Mouse (Mus musculus) hindbrain, embryonic 15.5 days (tissue): ENCODE data around the gene Nfib. TPM values are rescaled to one million over a fixed set of nuclear protein-coding genes. Genes with fewer than 3 reads are reported as not detected.

Source experiments
- ATAC-seq: fragments of 200-750 bp; cut with Nextera tagmentation; 2 replicates; pipeline ENCODE4 v1.8.0; 2017; ENCODE audit warnings: low read depth, moderate number of reproducible peaks, moderate TSS enrichment; ENCODE audit not compliant: low FRiP score
- H3K27ac ChIP-seq: fragments of 300-500 bp; sonication (generic); replicated peaks from 2 replicates; pipeline ENCODE4 v1.5.1; 2015; ENCODE audit warnings: mild to moderate bottlenecking, inconsistent platforms
- H3K27me3 ChIP-seq: fragments of 300-500 bp; sonication (generic); 2 replicates; pipeline ENCODE4 v1.6.1; 2015; ENCODE audit warnings: control low read depth, inconsistent platforms
- H3K36me3 ChIP-seq: fragments of 300-500 bp; sonication (generic); 2 replicates; pipeline ENCODE4 v1.6.1; 2015; ENCODE audit warnings: control low read depth, inconsistent platforms
- H3K4me1 ChIP-seq: fragments of 300-500 bp; sonication (generic); replicated peaks from 2 replicates; pipeline ENCODE4 v1.6.1; 2015; ENCODE audit warnings: control low read depth, inconsistent platforms
- H3K4me2 ChIP-seq: fragments of 300-500 bp; sonication (generic); 2 replicates; pipeline ENCODE4 v1.6.1; 2015; ENCODE audit warnings: moderate library complexity, mild to moderate bottlenecking, inconsistent platforms
- H3K4me3 ChIP-seq: fragments of 300-500 bp; sonication (generic); 2 replicates; pipeline ENCODE4 v1.5.1; 2015; ENCODE audit warnings: mild to moderate bottlenecking, inconsistent platforms
- H3K9ac ChIP-seq: fragments of 300-500 bp; sonication (generic); 2 replicates; pipeline ENCODE4 v1.6.1; 2015; ENCODE audit warnings: inconsistent platforms
- H3K9me3 ChIP-seq: fragments of 300-500 bp; sonication (generic); 2 replicates; pipeline ENCODE4 v1.6.1; 2016; ENCODE audit warnings: control low read depth, inconsistent platforms
- WGBS: fragments of 180-500 bp; shearing (Covaris S2); methylation state at CpG from one replicate; pipeline ENCODE4 v1.1.7; 2015; 5-methylcytosine and 5-hydroxymethylcytosine counted together
- polyA plus RNA-seq: library from polyadenylated mRNA; unstranded; fragments of >200 nt; fragmentation: Nextera tagmentation; extraction: Ambion mirVana; gene quantifications from 2 replicates; pipeline ENCODE4 v1.2.1, GENCODE M21; 2015

Gene Nfib
- polyA plus RNA-seq, 1 experiment from 2014 or later: 72.5 TPM

- H3K9ac ChIP-seq: peak overlapping the region; percentile 47
- H3K9me3 ChIP-seq: no peaks in the 10 kb centered on the region
- H3K4me2 ChIP-seq: peak overlapping the region; percentile 100
- H3K4me1 ChIP-seq: peaks cover 26% of the 10 kb centered on the region
- peak overlapping the region; percentile 83 for H3K27ac ChIP-seq
- WGBS: 68% methylated on average over 8 of the region's 8 CpGs
- H3K36me3 ChIP-seq: no peaks in the 10 kb centered on the region
- ATAC-seq: no peak
- no peaks in the 10 kb centered on the region for H3K27me3 ChIP-seq
- peak overlapping the region; percentile 58 for H3K4me3 ChIP-seq
Measured at GRCm38 (mm10) chr4:82497141-82497566, 208.4 kb downstream of the Nfib start.

DNA sequence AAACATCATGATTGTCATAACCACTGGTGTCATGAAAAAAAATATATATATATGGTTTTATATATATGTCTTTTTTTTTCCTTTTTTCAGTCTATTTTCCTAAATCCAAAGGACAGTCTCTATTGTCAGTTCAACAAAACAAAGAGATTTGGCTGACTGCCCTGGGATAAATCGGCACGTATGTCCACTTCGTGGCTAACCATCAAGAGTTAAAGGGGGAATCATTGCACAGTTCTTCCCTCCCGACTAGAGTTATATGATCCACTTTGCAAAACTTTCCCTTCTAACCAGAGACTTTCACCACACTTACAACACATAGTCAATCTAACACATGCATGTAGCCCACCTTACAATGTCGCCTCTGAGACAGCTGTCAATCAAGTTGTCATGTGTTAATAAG, 209.2 kb downstream of the Nfib start:
- H3K4me2 ChIP-seq: peak overlapping the region; percentile 100
- peaks cover 32% of the 10 kb centered on the region for H3K4me1 ChIP-seq
- no peaks in the 10 kb centered on the region for H3K36me3 ChIP-seq
- H3K27ac ChIP-seq: peak overlapping the region; percentile 83
- 54% methylated on average over 5 of the region's 5 CpGs for WGBS
- no peaks in the 10 kb centered on the region for H3K9me3 ChIP-seq
- peak overlapping the region; percentile 58 for H3K4me3 ChIP-seq
- no peak for ATAC-seq
- H3K9ac ChIP-seq: peak overlapping the region; percentile 47; the same call in 1 of the 2 replicates
- H3K27me3 ChIP-seq: no peaks in the 10 kb centered on the region

GRCm38 (mm10) chr4:82495605-82496004, 209.9 kb downstream of the Nfib start:
- WGBS: 52% methylated on average over 6 of the region's 6 CpGs
- no peaks in the 10 kb centered on the region for H3K9me3 ChIP-seq
- H3K4me2 ChIP-seq: peak overlapping the region; percentile 100
- peaks cover 31% of the 10 kb centered on the region for H3K4me1 ChIP-seq
- peak overlapping the region; percentile 83 for H3K27ac ChIP-seq
- ATAC-seq: peak; percentile 39; the same call in 1 of the 2 replicates
- H3K9ac ChIP-seq: peak overlapping the region; percentile 35; the same call in 1 of the 2 replicates
- peak overlapping the region; percentile 58 for H3K4me3 ChIP-seq
- H3K27me3 ChIP-seq: no peaks in the 10 kb centered on the region
- no peaks in the 10 kb centered on the region for H3K36me3 ChIP-seq

- H3K4me3 ChIP-seq: peak overlapping the region; percentile 58; the same call in 1 of the 2 replicates
- WGBS: 53% methylated on average over 10 of the region's 10 CpGs
Measured at GRCm38 (mm10) chr4:82494829-82495228, 210.7 kb downstream of the Nfib start.

DNA sequence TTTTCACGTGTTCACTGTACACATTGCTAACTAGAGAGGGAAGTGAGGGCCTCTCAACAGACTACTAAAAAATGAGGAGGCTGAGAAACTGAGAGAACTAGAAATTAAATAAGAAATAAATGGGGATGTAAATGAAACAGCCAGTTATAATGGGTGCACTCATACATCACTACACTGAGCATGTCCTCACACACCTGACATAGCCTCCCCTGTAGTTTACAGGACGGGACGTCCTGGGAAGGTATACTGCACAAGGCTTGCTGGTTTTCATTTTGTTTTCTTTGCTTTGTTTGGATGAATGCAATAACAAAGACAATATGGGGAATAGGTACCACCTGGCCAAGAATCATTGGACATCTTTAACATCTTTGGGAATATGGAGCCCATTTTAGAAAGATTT, 211.1 kb downstream of the Nfib start:
- WGBS: 47% methylated on average over 3 of the region's 3 CpGs
- peak overlapping the region; percentile 83 for H3K27ac ChIP-seq
- peak overlapping the region; percentile 14; the same call in 1 of the 2 replicates for H3K4me3 ChIP-seq
- peak overlapping the region; percentile 10; the same call in 1 of the 2 replicates for H3K9ac ChIP-seq
- no peak for ATAC-seq
- no peaks in the 10 kb centered on the region for H3K9me3 ChIP-seq
- peak overlapping the region; percentile 100 for H3K4me2 ChIP-seq
- H3K27me3 ChIP-seq: no peaks in the 10 kb centered on the region
- H3K36me3 ChIP-seq: no peaks in the 10 kb centered on the region
- peaks cover 31% of the 10 kb centered on the region for H3K4me1 ChIP-seq

More at GRCm38 (mm10) chr4:82494829-82495228, 210.7 kb downstream of the Nfib start:
- Histone ChIP-seq H3K27me3 (no peaks in the 10 kb centered on the region), H3K4me1 (peaks cover 32% of the 10 kb centered on the region), H3K27ac (peak overlapping the region; percentile 83), H3K9ac (0 out of 2 replicates have a peak overlapping the region, but pooled peaks have one; percentile 35), H3K4me2 (peak overlapping the region; percentile 100), H3K9me3 (no peaks in the 10 kb centered on the region), H3K36me3 (no peaks in the 10 kb centered on the region)
- ATAC-seq: peak; percentile 77

- H3K4me3 ChIP-seq: peak overlapping the region; percentile 14; the same call in 1 of the 2 replicates
- H3K4me2 ChIP-seq: peak overlapping the region; percentile 100
- peaks cover 31% of the 10 kb centered on the region for H3K4me1 ChIP-seq
- ATAC-seq: no peak
- 32% methylated on average over 1 of the region's 1 CpGs for WGBS
- peak overlapping the region; percentile 83 for H3K27ac ChIP-seq
- no peak overlapping the region for H3K9ac ChIP-seq
- no peaks in the 10 kb centered on the region for H3K36me3 ChIP-seq
- no peaks in the 10 kb centered on the region for H3K27me3 ChIP-seq
- H3K9me3 ChIP-seq: no peaks in the 10 kb centered on the region
Measured at GRCm38 (mm10) chr4:82493865-82494264, 211.7 kb downstream of the Nfib start.

DNA sequence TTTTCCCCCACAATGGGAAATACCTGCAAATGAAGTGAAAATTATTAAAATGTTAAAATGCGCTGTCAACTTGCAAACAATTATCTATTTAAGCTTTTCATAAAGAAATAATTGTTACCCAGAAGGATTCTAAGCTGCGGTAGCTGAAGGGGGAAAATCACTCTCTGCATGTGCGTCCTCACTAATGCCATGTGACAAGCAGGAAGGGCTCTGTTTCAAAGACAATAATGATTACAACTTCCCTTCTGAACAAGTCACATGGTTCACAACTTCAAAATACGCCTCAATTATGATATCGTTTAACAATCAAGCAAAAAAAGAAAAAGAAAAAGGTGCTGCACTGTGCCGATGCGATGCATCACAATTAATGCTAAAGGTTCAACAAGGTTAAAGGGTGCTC, 212.2 kb downstream of the Nfib start:
- H3K4me1 ChIP-seq: peaks cover 31% of the 10 kb centered on the region
- 0 out of 2 replicates have a peak overlapping the region, but pooled peaks have one; percentile 14 for H3K4me3 ChIP-seq
- 60% methylated on average over 7 of the region's 7 CpGs for WGBS
- peak overlapping the region; percentile 100 for H3K4me2 ChIP-seq
- H3K9ac ChIP-seq: no peak overlapping the region
- H3K27ac ChIP-seq: 0 out of 2 replicates have a peak overlapping the region, but pooled peaks have one; percentile 83
- no peak for ATAC-seq
- H3K27me3 ChIP-seq: no peaks in the 10 kb centered on the region
- H3K9me3 ChIP-seq: no peaks in the 10 kb centered on the region
- no peaks in the 10 kb centered on the region for H3K36me3 ChIP-seq

- Histone ChIP-seq H3K9me3 (no peaks in the 10 kb centered on the region), H3K4me2 (peak overlapping the region; percentile 100), H3K36me3 (no peaks in the 10 kb centered on the region), H3K27me3 (no peaks in the 10 kb centered on the region), H3K9ac (no peak overlapping the region), H3K4me1 (peaks cover 31% of the 10 kb centered on the region), H3K27ac (peak overlapping the region; percentile 37; the same call in 1 of the 2 replicates), H3K4me3 (no peak overlapping the region)
- ATAC-seq: no peak
- WGBS: 62% methylated on average over 2 of the region's 2 CpGs
Measured at GRCm38 (mm10) chr4:82492737-82493136, 212.8 kb downstream of the Nfib start.

GRCm38 (mm10) chr4:82489939-82490338, 215.6 kb downstream of the Nfib start:
- peaks cover 31% of the 10 kb centered on the region for H3K4me1 ChIP-seq
- no peaks in the 10 kb centered on the region for H3K9me3 ChIP-seq
- 23% methylated on average over 2 of the region's 2 CpGs for WGBS
- ATAC-seq: no peak
- H3K27me3 ChIP-seq: no peaks in the 10 kb centered on the region
- H3K4me3 ChIP-seq: no peak overlapping the region
- no peak overlapping the region for H3K27ac ChIP-seq
- H3K4me2 ChIP-seq: peak overlapping the region; percentile 22
- no peaks in the 10 kb centered on the region for H3K36me3 ChIP-seq
- H3K9ac ChIP-seq: no peak overlapping the region

GRCm38 (mm10) chr4:82485910-82486309, 219.6 kb downstream of the Nfib start:
- Histone ChIP-seq H3K4me1 (peaks cover 11% of the 10 kb centered on the region), H3K4me3 (no peak overlapping the region), H3K4me2 (no peak overlapping the region), H3K27me3 (no peaks in the 10 kb centered on the region), H3K9me3 (no peaks in the 10 kb centered on the region), H3K9ac (no peak overlapping the region), H3K27ac (no peak overlapping the region), H3K36me3 (no peaks in the 10 kb centered on the region)
- ATAC-seq: no peak
- 85% methylated on average over 2 of the region's 2 CpGs for WGBS

DNA sequence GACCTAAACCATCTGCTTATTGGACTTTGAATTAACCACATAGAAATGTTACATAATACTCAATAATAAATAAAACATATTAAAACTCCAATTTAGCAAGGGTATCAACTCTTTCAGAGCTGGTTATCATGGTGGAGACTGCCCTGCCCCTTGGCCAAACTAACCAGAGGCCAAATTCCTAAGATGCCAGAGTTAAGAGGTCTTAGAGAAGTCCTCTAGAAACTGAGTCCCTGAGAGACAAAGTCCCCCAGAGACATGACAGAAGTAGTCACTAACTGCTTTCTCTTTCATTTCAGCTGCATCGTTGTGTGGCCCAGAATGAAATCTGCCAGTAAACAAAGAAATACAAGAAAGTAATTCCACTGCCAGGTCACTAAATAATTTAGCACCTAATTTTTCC, 221.7 kb downstream of the Nfib start:
- Histone ChIP-seq H3K9ac (no peak overlapping the region), H3K4me3 (no peak overlapping the region), H3K27me3 (no peaks in the 10 kb centered on the region), H3K4me2 (no peak overlapping the region), H3K36me3 (no peaks in the 10 kb centered on the region), H3K9me3 (no peaks in the 10 kb centered on the region), H3K27ac (no peak overlapping the region), H3K4me1 (peaks cover 8% of the 10 kb centered on the region; the same call in 1 of the 2 replicates)
- ATAC-seq: no peak
- WGBS: 36% methylated on average over 1 of the region's 1 CpGs

DNA sequence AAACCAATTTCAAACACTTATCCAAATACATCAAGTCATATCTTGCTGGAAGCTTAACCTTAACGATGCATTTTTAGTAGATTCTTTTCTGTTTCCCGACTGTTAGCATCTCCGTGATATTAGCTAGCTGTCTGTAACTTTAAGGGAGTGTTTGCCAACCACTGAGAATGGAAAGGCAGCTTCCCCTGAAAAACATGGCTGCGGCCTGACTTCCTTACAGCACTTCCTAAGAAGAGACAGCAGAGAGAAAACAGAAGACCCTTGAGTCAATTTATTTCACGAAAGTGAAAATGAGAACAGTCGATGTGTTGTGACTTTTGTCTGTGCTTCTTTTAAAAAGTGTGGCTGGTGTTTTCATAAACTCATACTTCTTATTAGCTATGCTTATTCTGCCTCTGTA, 222.3 kb downstream of the Nfib start:
- 0 out of 2 replicates have a peak overlapping the region, but pooled peaks have one; percentile 1 for H3K4me2 ChIP-seq
- H3K9ac ChIP-seq: no peak overlapping the region
- no peak overlapping the region for H3K4me3 ChIP-seq
- no peaks in the 10 kb centered on the region for H3K27me3 ChIP-seq
- H3K9me3 ChIP-seq: no peaks in the 10 kb centered on the region
- ATAC-seq: no peak
- peaks cover 8% of the 10 kb centered on the region; the same call in 1 of the 2 replicates for H3K4me1 ChIP-seq
- 69% methylated on average over 6 of the region's 6 CpGs for WGBS
- no peak overlapping the region for H3K27ac ChIP-seq
- no peaks in the 10 kb centered on the region for H3K36me3 ChIP-seq
